Mouse (Mus musculus): ENCODE data around the gene Skida1. TPM values are rescaled to one million over a fixed set of nuclear protein-coding genes. Genes with fewer than 3 reads are reported as not detected.
A peak's percentile ranks its signal among the peaks of the same experiment; 100 is the strongest.
"Not testable (repeated sequence)": the region's sequence is repeated elsewhere in the genome, so short reads cannot be mapped to it uniquely, and the experiment has no call there.

Gene Skida1
- polyA plus RNA-seq (2015; fragmentation: Nextera tagmentation; extraction: Ambion mirVana): 3.9 TPM in 2 replicates

DNA sequence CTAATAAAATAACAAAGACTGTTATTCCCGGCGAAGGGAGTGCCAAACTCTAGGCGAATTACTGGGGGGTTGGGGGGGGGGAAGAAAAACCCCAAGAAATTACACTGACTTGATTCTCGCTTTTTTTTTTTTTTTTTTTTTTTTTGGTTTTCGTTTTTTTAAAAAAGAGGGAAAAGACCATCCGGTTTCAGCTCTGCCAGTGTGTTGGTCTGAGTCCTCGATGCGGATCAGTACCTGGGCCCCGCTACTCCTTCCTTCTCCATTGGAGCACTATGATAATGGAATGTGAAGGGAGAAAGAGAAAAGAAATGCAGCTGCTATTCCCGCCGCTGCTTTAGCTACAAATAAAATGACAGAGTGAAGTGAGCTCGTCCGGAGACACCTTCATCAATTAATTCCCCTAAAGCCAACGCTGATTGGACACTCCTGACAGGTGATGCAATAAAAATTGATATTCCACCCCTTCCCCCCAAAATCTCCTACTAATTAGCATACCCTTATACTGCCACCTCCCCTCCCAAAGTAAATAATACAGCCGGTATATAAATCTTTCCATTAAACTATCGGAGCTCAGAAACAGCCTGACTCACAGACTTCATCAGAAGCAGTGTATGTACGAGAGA is at the start of gene Skida1:
TSS of gene Skida1 (minus strand) at position 599 of the 623 bp plus-strand sequence.
- Histone ChIP-seq H3K4me2 (ENCODE audit: low read depth, low read length) (peak within 1 kb of the TSS; percentile 80), H3K27me3 (ENCODE audit: control insufficient read depth, insufficient read depth, low read length) (no peaks in the 10 kb centered on the region), H3K27ac (ENCODE audit: low read length) (peak within 1 kb of the TSS; percentile 99), H3K9me3 (replicated peaks; ENCODE audit: control insufficient read depth, low read length) (no peaks in the 10 kb centered on the region), H3K4me3 (ENCODE audit: low read length) (peak within 1 kb of the TSS; percentile 95), H3K4me1 (ENCODE audit: control insufficient read depth, insufficient read depth, low read length) (peaks cover 13% of the 10 kb centered on the region), H3K36me3 (ENCODE audit: control insufficient read depth, insufficient read depth) (no peaks in the 10 kb centered on the region), H3K9ac (ENCODE audit: low read length) (peak within 1 kb of the TSS; percentile 99)
- 1% methylated on average over 17 of the region's 17 CpGs for WGBS
- ATAC-seq (replicated peaks; ENCODE audit: extremely low read depth, insufficient read depth, low FRiP score): no peak

- H3K9me3 ChIP-seq (replicated peaks; ENCODE audit: control insufficient read depth, low read length): peaks cover 3% of the 10 kb centered on the region; the same call in 1 of the 2 replicates
- no peak for ATAC-seq (replicated peaks; ENCODE audit: extremely low read depth, insufficient read depth, low FRiP score)
- no peak overlapping the region for H3K27ac ChIP-seq (ENCODE audit: low read length)
- H3K4me1 ChIP-seq (ENCODE audit: control insufficient read depth, insufficient read depth, low read length): peaks cover 5% of the 10 kb centered on the region; the same call in 1 of the 2 replicates
- H3K27me3 ChIP-seq (ENCODE audit: control insufficient read depth, insufficient read depth, low read length): no peaks in the 10 kb centered on the region
- H3K36me3 ChIP-seq (ENCODE audit: control insufficient read depth, insufficient read depth): peaks cover 27% of the 10 kb centered on the region
- H3K4me2 ChIP-seq (ENCODE audit: low read depth, low read length): no peak overlapping the region
- H3K4me3 ChIP-seq (ENCODE audit: low read length): no peak overlapping the region
- no peak overlapping the region for H3K9ac ChIP-seq (ENCODE audit: low read length)
- WGBS: 55% methylated on average over 2 of the region's 2 CpGs
These were observed 47.0 kb upstream of the Skida1 start for GRCm38 (mm10) chr2:18095804-18096203.

GRCm38 (mm10) chr2:18094319-18094718 is 45.5 kb upstream of the Skida1 start:
- no peak overlapping the region for H3K4me3 ChIP-seq (ENCODE audit: low read length)
- no peak for ATAC-seq (replicated peaks; ENCODE audit: extremely low read depth, insufficient read depth, low FRiP score)
- peaks cover 5% of the 10 kb centered on the region; the same call in 1 of the 2 replicates for H3K4me1 ChIP-seq (ENCODE audit: control insufficient read depth, insufficient read depth, low read length)
- H3K27me3 ChIP-seq (ENCODE audit: control insufficient read depth, insufficient read depth, low read length): no peaks in the 10 kb centered on the region
- peak overlapping the region; percentile 80 for H3K27ac ChIP-seq (ENCODE audit: low read length)
- peaks cover 29% of the 10 kb centered on the region for H3K36me3 ChIP-seq (ENCODE audit: control insufficient read depth, insufficient read depth)
- no peaks in the 10 kb centered on the region for H3K9me3 ChIP-seq (replicated peaks; ENCODE audit: control insufficient read depth, low read length)
- no peak overlapping the region for H3K9ac ChIP-seq (ENCODE audit: low read length)
- no peak overlapping the region for H3K4me2 ChIP-seq (ENCODE audit: low read depth, low read length)

GRCm38 (mm10) chr2:18093858-18094257 is 45.0 kb upstream of the Skida1 start:
- no peak for ATAC-seq (replicated peaks; ENCODE audit: extremely low read depth, insufficient read depth, low FRiP score)
- Histone ChIP-seq H3K9ac (ENCODE audit: low read length) (no peak overlapping the region), H3K9me3 (replicated peaks; ENCODE audit: control insufficient read depth, low read length) (no peaks in the 10 kb centered on the region), H3K27me3 (ENCODE audit: control insufficient read depth, insufficient read depth, low read length) (no peaks in the 10 kb centered on the region), H3K4me3 (ENCODE audit: low read length) (no peak overlapping the region), H3K4me2 (ENCODE audit: low read depth, low read length) (no peak overlapping the region), H3K4me1 (ENCODE audit: control insufficient read depth, insufficient read depth, low read length) (peaks cover 5% of the 10 kb centered on the region; the same call in 1 of the 2 replicates), H3K27ac (ENCODE audit: low read length) (peak overlapping the region; percentile 80), H3K36me3 (ENCODE audit: control insufficient read depth, insufficient read depth) (peaks cover 30% of the 10 kb centered on the region)
- WGBS: 90% methylated on average over 1 of the region's 1 CpGs

DNA sequence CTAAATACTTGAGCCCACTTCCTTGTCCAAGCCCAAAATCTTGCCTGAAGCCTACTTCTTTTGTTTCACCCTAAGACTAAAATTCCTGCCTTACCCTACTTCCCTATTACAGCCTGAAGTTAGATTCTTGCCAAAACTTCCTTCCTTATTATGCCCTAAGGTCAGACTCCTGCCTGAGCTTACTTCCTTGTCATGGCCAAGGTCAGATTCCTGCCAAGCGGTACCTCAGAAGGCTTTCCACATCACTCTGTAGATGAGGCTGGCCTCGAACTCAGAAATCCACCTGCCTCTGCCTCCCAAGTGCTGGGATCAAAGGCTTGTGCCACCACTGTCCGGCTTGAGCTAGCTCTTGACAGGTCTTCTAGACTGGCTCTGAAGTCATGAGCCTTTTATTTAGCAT is 38.8 kb upstream of the Skida1 start:
- not testable (repeated sequence) for H3K4me1 ChIP-seq (ENCODE audit: control insufficient read depth, insufficient read depth, low read length); H3K4me3 ChIP-seq (ENCODE audit: low read length); H3K9ac ChIP-seq (ENCODE audit: low read length); H3K4me2 ChIP-seq (ENCODE audit: low read depth, low read length); H3K27me3 ChIP-seq (ENCODE audit: control insufficient read depth, insufficient read depth, low read length); ATAC-seq (replicated peaks; ENCODE audit: extremely low read depth, insufficient read depth, low FRiP score); H3K9me3 ChIP-seq (replicated peaks; ENCODE audit: control insufficient read depth, low read length); H3K27ac ChIP-seq (ENCODE audit: low read length)
- peaks cover 44% of the 10 kb centered on the region for H3K36me3 ChIP-seq (ENCODE audit: control insufficient read depth, insufficient read depth)
- 85% methylated on average over 3 of the region's 3 CpGs for WGBS

- Histone ChIP-seq H3K36me3 (ENCODE audit: control insufficient read depth, insufficient read depth) (peaks cover 49% of the 10 kb centered on the region), H3K4me3 (ENCODE audit: low read length) (no peak overlapping the region), H3K27me3 (ENCODE audit: control insufficient read depth, insufficient read depth, low read length) (no peaks in the 10 kb centered on the region), H3K4me1 (ENCODE audit: control insufficient read depth, insufficient read depth, low read length) (no peaks in the 10 kb centered on the region), H3K9me3 (replicated peaks; ENCODE audit: control insufficient read depth, low read length) (no peaks in the 10 kb centered on the region), H3K27ac (ENCODE audit: low read length) (no peak overlapping the region), H3K4me2 (ENCODE audit: low read depth, low read length) (no peak overlapping the region), H3K9ac (ENCODE audit: low read length) (no peak overlapping the region)
- 89% methylated on average over 2 of the region's 2 CpGs for WGBS
- ATAC-seq (replicated peaks; ENCODE audit: extremely low read depth, insufficient read depth, low FRiP score): no peak
These were observed 31.5 kb upstream of the Skida1 start for GRCm38 (mm10) chr2:18080182-18080860.

DNA sequence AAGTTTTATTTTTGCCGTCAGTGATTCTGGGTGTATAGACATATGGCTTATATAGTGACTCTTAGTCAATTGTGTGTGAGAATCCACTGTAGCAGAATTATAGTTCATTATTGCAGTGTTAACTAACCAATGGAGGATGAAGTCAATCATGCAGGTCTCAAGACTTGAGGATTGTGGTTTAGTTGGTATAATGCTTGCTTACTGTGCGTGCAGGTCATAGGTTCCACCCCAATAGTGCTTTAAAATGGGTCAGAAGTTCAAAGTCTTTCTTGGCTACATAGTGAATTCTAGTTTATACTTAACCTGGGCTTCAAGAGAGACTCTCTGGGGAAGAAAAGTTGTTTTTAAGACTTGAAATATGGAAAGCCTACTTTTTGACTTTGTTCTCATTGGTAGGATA is 23.1 kb upstream of the Skida1 start:
- WGBS: 93% methylated on average over 2 of the region's 2 CpGs
- no peak overlapping the region for H3K9ac ChIP-seq (ENCODE audit: low read length)
- no peak for ATAC-seq (replicated peaks; ENCODE audit: extremely low read depth, insufficient read depth, low FRiP score)
- H3K27ac ChIP-seq (ENCODE audit: low read length): no peak overlapping the region
- H3K36me3 ChIP-seq (ENCODE audit: control insufficient read depth, insufficient read depth): peaks cover 32% of the 10 kb centered on the region
- H3K9me3 ChIP-seq (replicated peaks; ENCODE audit: control insufficient read depth, low read length): no peaks in the 10 kb centered on the region
- no peak overlapping the region for H3K4me3 ChIP-seq (ENCODE audit: low read length)
- H3K4me2 ChIP-seq (ENCODE audit: low read depth, low read length): no peak overlapping the region
- H3K4me1 ChIP-seq (ENCODE audit: control insufficient read depth, insufficient read depth, low read length): no peaks in the 10 kb centered on the region
- H3K27me3 ChIP-seq (ENCODE audit: control insufficient read depth, insufficient read depth, low read length): no peaks in the 10 kb centered on the region

DNA sequence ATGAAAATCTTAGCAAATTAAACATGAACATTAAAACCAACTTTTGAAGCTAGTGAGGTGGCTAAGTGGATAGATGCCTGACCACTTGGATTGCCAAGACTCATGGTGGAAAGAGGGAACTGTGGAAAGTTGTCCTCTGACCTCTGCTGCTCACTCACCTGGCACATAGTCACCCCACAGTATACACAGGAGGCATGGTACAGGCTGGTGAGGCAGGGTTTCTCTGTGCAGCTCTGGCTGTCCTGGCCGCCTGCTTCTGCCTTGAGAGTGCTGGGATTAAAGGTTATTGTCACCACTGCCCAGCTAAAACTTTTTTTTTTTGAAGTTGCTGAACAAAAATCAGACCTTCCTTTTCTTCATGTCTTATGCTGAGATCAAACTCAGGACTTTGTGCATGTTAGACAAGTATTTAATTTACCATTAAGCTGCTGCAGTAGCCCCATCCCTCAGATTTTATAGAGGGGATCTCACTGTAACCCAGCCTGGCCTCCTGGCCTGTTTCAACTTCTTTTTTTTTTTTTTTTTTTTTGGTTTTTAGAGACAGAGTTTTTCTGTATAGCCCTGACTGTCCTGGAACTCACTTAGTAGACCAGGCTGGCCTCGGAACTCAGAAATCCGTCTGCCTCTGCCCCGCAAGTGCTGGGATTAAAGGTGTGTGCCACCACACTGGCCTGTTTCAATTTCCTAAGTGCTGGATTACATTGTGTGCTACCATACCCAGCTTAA is 19.4 kb upstream of the Skida1 start:
- no peak for ATAC-seq (replicated peaks; ENCODE audit: extremely low read depth, insufficient read depth, low FRiP score)
- Histone ChIP-seq H3K4me3 (ENCODE audit: low read length) (no peak overlapping the region), H3K36me3 (ENCODE audit: control insufficient read depth, insufficient read depth) (peaks cover 14% of the 10 kb centered on the region), H3K4me2 (ENCODE audit: low read depth, low read length) (no peak overlapping the region), H3K9ac (ENCODE audit: low read length) (no peak overlapping the region), H3K9me3 (replicated peaks; ENCODE audit: control insufficient read depth, low read length) (no peaks in the 10 kb centered on the region), H3K27me3 (ENCODE audit: control insufficient read depth, insufficient read depth, low read length) (no peaks in the 10 kb centered on the region), H3K4me1 (ENCODE audit: control insufficient read depth, insufficient read depth, low read length) (peaks cover 12% of the 10 kb centered on the region), H3K27ac (ENCODE audit: low read length) (no peak overlapping the region; the same call in 1 of the 2 replicates)
- WGBS: 88% methylated on average over 4 of the region's 4 CpGs

DNA sequence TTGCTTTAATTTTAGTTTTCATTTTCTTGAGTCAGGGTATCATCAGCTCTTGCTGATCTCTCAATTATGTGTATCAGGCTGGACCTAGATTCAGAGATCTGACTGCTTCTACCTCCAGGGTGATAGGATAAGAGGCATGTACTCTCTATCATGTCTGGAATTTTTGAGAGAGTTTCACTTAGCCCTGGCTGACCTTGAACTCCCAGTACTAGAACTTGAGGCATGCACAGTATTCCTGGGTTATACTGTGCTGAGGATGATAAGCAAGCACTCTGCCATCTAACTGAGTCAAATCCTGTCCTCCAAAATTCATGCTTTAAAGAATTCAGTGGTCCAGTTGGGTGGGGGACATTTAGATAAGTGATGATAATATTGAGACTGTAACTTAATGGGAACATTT is 17.6 kb upstream of the Skida1 start:
- H3K27ac ChIP-seq (ENCODE audit: low read length): no peak overlapping the region; the same call in 1 of the 2 replicates
- H3K4me1 ChIP-seq (ENCODE audit: control insufficient read depth, insufficient read depth, low read length): peaks cover 12% of the 10 kb centered on the region
- no peak overlapping the region for H3K9ac ChIP-seq (ENCODE audit: low read length)
- H3K27me3 ChIP-seq (ENCODE audit: control insufficient read depth, insufficient read depth, low read length): no peaks in the 10 kb centered on the region
- ATAC-seq (replicated peaks; ENCODE audit: extremely low read depth, insufficient read depth, low FRiP score): no peak
- no peaks in the 10 kb centered on the region for H3K9me3 ChIP-seq (replicated peaks; ENCODE audit: control insufficient read depth, low read length)
- H3K36me3 ChIP-seq (ENCODE audit: control insufficient read depth, insufficient read depth): peaks cover 7% of the 10 kb centered on the region; the same call in 1 of the 2 replicates
- peak overlapping the region; percentile 81 for H3K4me3 ChIP-seq (ENCODE audit: low read length)
- H3K4me2 ChIP-seq (ENCODE audit: low read depth, low read length): peak overlapping the region; percentile 93
